Mouse (Mus musculus): ENCODE results near the gene Zfp780b. TPM values are rescaled to one million over a fixed set of nuclear protein-coding genes. Genes with fewer than 3 reads are reported as not detected.

Gene Zfp780b
- total RNA-seq, 2 experiments from 2014 or later, result 19.2 to 22.1 TPM

Other genes with a start within 250 kb of the Zfp780b start
- gene Zfp60, start 247.8 kb downstream of the Zfp780b start, total RNA-seq (2021), result 10 to 100 TPM; 31.9 to 35.0 TPM
- gene Zfp626, start 172.0 kb downstream of the Zfp780b start, total RNA-seq (2021), result 1 to 10 TPM; 9.1 to 9.3 TPM
- gene Zfp59, start 140.6 kb downstream of the Zfp780b start, total RNA-seq (2021), result 1 to 10 TPM; 4.1 to 5.0 TPM
- gene Zfp607a, start 121.6 kb downstream of the Zfp780b start, total RNA-seq (2021), result 1 to 10 TPM; 1.7 to 2.2 TPM
- 10 to 100 TPM; 14.9 to 19.3 TPM for gene Zfp974, start 49.7 kb downstream of the Zfp780b start, total RNA-seq (2021)
- 1 to 10 TPM; 7.0 to 7.1 TPM for gene Zfp850, start 34.9 kb upstream of the Zfp780b start, total RNA-seq (2021)
- 100 to 1,000 TPM; 127 to 130 TPM for gene Psmc4, start 70.9 kb upstream of the Zfp780b start, total RNA-seq (2021)
- under 1 TPM; 0.26 to 0.36 TPM for gene Fcgbp, start 92.1 kb upstream of the Zfp780b start, total RNA-seq (2021)
- gene 9530053A07Rik, start 150.3 kb upstream of the Zfp780b start, total RNA-seq (2021), result under 1 TPM in 1 of 2 experiments, not detected in 1; 0.09 TPM
- 10 to 100 TPM; 50.0 to 52.1 TPM for gene Fbl, start 190.5 kb upstream of the Zfp780b start, total RNA-seq (2021)
- 10 to 100 TPM; 49.8 to 50.2 TPM for gene Dyrk1b, start 200.3 kb upstream of the Zfp780b start, total RNA-seq (2021)

Measured in left cerebral cortex, adult 2 months (tissue).